Mouse (Mus musculus) ES-E14 (cell line): ENCODE data around the gene 7530416G11Rik.

Experiments
- CHD2 ChIP-seq: IDR thresholded peaks from 2 replicates; pipeline ENCODE4 v1.6.1; 2014; ENCODE audit warnings: mild to moderate bottlenecking, low read depth, low read length, inconsistent platforms
- HCFC1 ChIP-seq: IDR thresholded peaks from 2 replicates; pipeline ENCODE4 v1.6.1; 2012; ENCODE audit warnings: low read length, inconsistent platforms, borderline replicate concordance; ENCODE audit not compliant: insufficient read depth
- ZC3H11A ChIP-seq: IDR thresholded peaks from 2 replicates; pipeline ENCODE4 v1.6.1; 2012; ENCODE audit warnings: low read depth, mild to moderate bottlenecking, inconsistent platforms, low read length, borderline replicate concordance
- ZNF384 ChIP-seq: IDR thresholded peaks from 2 replicates; pipeline ENCODE4 v1.6.1; 2012; ENCODE audit warnings: low read depth, low read length, inconsistent platforms

DNA sequence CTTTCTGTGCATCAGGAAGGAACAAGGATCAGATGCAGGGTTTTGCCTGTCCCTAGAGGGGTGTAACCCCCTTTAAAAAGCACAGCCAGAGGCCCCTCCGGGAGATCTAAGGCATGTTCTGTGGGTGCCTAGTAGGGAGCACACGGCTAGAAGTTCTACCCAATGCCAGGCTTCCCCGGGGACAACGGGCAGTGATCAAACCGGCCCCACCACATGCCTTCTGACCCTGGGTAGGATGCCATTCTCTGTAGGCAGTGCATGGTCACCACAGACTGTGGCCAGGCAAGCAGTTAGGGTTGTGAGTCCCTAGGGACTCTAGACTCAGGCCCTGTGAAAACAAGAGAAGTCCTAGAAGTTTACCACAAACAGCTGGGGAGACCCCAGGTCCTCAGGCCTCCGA is 31.6 kb upstream of the 7530416G11Rik start:
- no peak for TF ChIP-seq HCFC1
- no peak for TF ChIP-seq ZNF384
- TF ChIP-seq CHD2 = no peak
- TF ChIP-seq ZC3H11A = no peak
